Mouse (Mus musculus): ENCODE data around the gene Nudc. TPM values are rescaled to one million over a fixed set of nuclear protein-coding genes. Genes with fewer than 3 reads are reported as not detected.

The Nudc gene
- polyA plus RNA-seq, 1 experiment from 2014 or later: 288 TPM

DNA sequence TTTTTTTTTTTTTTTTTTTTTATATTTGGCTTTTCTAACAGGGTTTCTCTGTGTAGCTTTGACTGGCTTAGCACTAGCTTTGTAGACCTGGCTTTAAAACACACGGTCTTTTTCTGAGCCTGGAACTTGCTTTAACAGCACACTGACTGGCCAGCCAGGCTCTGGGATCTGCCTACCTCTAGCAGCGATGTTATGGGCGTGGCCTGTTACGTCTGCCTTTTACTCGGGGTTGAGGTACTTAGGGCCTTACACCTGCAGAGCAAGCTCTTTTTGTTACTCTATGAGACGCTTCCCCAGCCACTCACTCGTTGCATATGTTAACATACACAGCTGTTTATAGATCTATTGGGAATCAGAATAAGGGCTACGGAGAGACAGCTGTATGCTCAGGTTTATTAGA, 21.5 kb upstream of the Nudc start:
- H3K27me3 ChIP-seq (replicated peaks): no peaks in the 10 kb centered on the region
- H3K4me2 ChIP-seq (replicated peaks): no peak overlapping the region
- no peaks in the 10 kb centered on the region for H3K9me3 ChIP-seq
- H3K27ac ChIP-seq: no peak overlapping the region
- no peak for ATAC-seq
- H3K4me1 ChIP-seq (replicated peaks): 0 out of 2 replicates have a peak, but pooled peaks cover 4% of the 10 kb centered on the region
- 22% methylated on average over 8 of the region's 8 CpGs for WGBS
- H3K36me3 ChIP-seq: no peaks in the 10 kb centered on the region
- H3K4me3 ChIP-seq (replicated peaks): no peak overlapping the region
- H3K9ac ChIP-seq: no peak overlapping the region

- Histone ChIP-seq H3K4me3 (replicated peaks) (no peak overlapping the region), H3K4me2 (replicated peaks) (no peak overlapping the region), H3K9me3 (no peaks in the 10 kb centered on the region), H3K4me1 (replicated peaks) (no peaks in the 10 kb centered on the region), H3K9ac (no peak overlapping the region), H3K27ac (no peak overlapping the region), H3K36me3 (no peaks in the 10 kb centered on the region), H3K27me3 (replicated peaks) (no peaks in the 10 kb centered on the region)
- WGBS: 80% methylated on average over 11 of the region's 11 CpGs
- peak; percentile 59; the same call in 1 of the 2 replicates for ATAC-seq
Observed at GRCm38 (mm10) chr4:133563123-133563571, 17.4 kb upstream of the Nudc start.

DNA sequence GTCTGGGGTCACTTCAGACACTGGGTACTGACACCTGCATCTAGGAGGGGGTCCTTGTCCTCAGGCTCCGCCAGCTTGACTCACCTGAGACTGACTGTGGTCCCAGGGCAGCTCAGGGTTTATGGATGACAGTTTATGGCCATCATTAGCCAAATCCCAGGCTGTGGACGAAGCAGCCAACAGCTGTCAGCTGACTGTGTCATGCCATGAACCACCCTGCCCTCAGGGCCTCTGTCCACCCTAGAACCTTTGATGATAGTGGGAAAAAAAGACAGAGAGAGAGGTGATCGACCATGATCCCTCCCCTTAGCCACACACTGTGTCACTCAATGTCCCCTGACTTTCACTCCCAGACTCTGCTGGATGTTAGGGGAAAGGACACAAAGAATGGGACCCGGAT, 15.8 kb upstream of the Nudc start:
- no peak overlapping the region for H3K4me2 ChIP-seq (replicated peaks)
- ATAC-seq: no peak
- H3K9ac ChIP-seq: no peak overlapping the region
- 56% methylated on average over 4 of the region's 4 CpGs for WGBS
- H3K27me3 ChIP-seq (replicated peaks): no peaks in the 10 kb centered on the region
- H3K9me3 ChIP-seq: no peaks in the 10 kb centered on the region
- no peaks in the 10 kb centered on the region for H3K4me1 ChIP-seq (replicated peaks)
- H3K36me3 ChIP-seq: no peaks in the 10 kb centered on the region
- no peak overlapping the region for H3K4me3 ChIP-seq (replicated peaks)
- H3K27ac ChIP-seq: no peak overlapping the region

DNA sequence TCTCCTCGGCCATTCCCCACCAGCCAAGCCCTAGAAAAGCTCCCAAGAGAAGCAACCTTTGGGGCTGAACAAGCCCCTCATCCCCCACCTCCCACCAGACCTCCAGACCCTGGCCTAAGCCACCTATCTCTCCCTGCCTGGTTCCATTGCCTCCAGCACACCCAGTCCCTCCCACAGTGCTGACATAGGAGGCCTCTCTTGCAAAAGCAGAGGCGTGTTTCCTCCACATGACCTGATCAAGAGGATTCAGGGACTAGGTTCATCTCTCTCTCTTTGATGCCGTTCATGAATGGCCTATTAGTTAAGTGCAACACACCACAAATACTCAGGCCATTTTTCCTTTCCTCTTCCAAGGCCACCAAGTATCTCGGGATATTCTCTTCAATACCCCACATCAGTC, 14.1 kb upstream of the Nudc start:
- Histone ChIP-seq H3K9ac (no peak overlapping the region), H3K27me3 (replicated peaks) (no peaks in the 10 kb centered on the region), H3K4me1 (replicated peaks) (no peaks in the 10 kb centered on the region), H3K36me3 (no peaks in the 10 kb centered on the region), H3K9me3 (no peaks in the 10 kb centered on the region), H3K27ac (no peak overlapping the region), H3K4me2 (replicated peaks) (no peak overlapping the region), H3K4me3 (replicated peaks) (no peak overlapping the region)
- 78% methylated on average over 4 of the region's 4 CpGs for WGBS
- ATAC-seq: no peak

- Histone ChIP-seq H3K4me3 (replicated peaks) (no peak overlapping the region), H3K36me3 (no peaks in the 10 kb centered on the region), H3K27me3 (replicated peaks) (no peaks in the 10 kb centered on the region), H3K27ac (no peak overlapping the region), H3K9ac (no peak overlapping the region), H3K4me1 (replicated peaks) (no peaks in the 10 kb centered on the region; the same call in 1 of the 2 replicates), H3K9me3 (no peaks in the 10 kb centered on the region), H3K4me2 (replicated peaks) (no peak overlapping the region)
- 27% methylated on average over 10 of the region's 10 CpGs for WGBS
- ATAC-seq: peak; percentile 37
Observed at GRCm38 (mm10) chr4:133557041-133557717, 11.4 kb upstream of the Nudc start.

- H3K4me1 ChIP-seq (replicated peaks): no peaks in the 10 kb centered on the region; the same call in 1 of the 2 replicates
- H3K9me3 ChIP-seq: no peaks in the 10 kb centered on the region
- H3K4me2 ChIP-seq (replicated peaks): peak overlapping the region; percentile 49
- 61% methylated on average over 19 of the region's 19 CpGs for WGBS
- ATAC-seq: peak; percentile 3; the same call in 1 of the 2 replicates
- H3K36me3 ChIP-seq: no peaks in the 10 kb centered on the region
- H3K27ac ChIP-seq: peak overlapping the region; percentile 73
- H3K27me3 ChIP-seq (replicated peaks): no peaks in the 10 kb centered on the region
- H3K4me3 ChIP-seq (replicated peaks): peak overlapping the region; percentile 6; the same call in 1 of the 2 replicates
- H3K9ac ChIP-seq: peak overlapping the region; percentile 1; the same call in 1 of the 2 replicates
Observed at GRCm38 (mm10) chr4:133553448-133554330, 7.9 kb upstream of the Nudc start.

GRCm38 (mm10) chr4:133552768-133553447, 7.1 kb upstream of the Nudc start, which contains the start of gene Nr0b2:
Gene Nr0b2 (plus strand): TSS chr4:133553376.
- Histone ChIP-seq H3K4me3 (replicated peaks) (peak within 1 kb of the TSS; percentile 6; the same call in 1 of the 2 replicates), H3K9ac (peak within 1 kb of the TSS; percentile 1; the same call in 1 of the 2 replicates), H3K9me3 (no peaks in the 10 kb centered on the region), H3K4me1 (replicated peaks) (no peaks in the 10 kb centered on the region; the same call in 1 of the 2 replicates), H3K27ac (peak within 1 kb of the TSS; percentile 73), H3K27me3 (replicated peaks) (no peaks in the 10 kb centered on the region), H3K36me3 (no peaks in the 10 kb centered on the region), H3K4me2 (replicated peaks) (peak within 1 kb of the TSS; percentile 49)
- peak; percentile 92 for ATAC-seq
- 52% methylated on average over 10 of the region's 10 CpGs for WGBS

DNA sequence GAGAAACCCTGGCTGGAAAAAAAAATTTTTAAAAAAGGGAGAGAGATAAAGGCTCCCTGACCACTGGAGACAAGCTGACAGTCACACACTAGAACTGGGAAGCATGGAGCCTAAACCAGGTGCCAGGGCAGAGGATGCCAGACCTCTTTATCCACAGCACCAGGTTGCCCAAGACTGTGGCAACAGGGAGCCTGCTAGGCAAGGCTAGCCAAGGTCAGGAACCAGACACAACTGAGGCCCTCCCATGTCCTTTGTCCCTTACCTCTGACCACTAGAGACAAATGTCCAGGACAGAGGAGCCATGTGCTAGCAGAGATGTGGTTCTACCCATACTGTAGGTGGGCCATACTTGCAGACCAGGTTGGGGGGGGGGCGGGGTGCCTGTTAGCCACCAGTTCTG, 6.2 kb upstream of the Nudc start:
- Histone ChIP-seq H3K27me3 (replicated peaks) (no peaks in the 10 kb centered on the region), H3K4me1 (replicated peaks) (no peaks in the 10 kb centered on the region; the same call in 1 of the 2 replicates), H3K27ac (0 out of 2 replicates have a peak overlapping the region, but pooled peaks have one; percentile 73), H3K9me3 (no peaks in the 10 kb centered on the region), H3K9ac (no peak overlapping the region), H3K4me2 (replicated peaks) (no peak overlapping the region), H3K4me3 (replicated peaks) (no peak overlapping the region), H3K36me3 (no peaks in the 10 kb centered on the region)
- WGBS: 85% methylated on average over 1 of the region's 1 CpGs
- peak; percentile 5; the same call in 1 of the 2 replicates for ATAC-seq

DNA sequence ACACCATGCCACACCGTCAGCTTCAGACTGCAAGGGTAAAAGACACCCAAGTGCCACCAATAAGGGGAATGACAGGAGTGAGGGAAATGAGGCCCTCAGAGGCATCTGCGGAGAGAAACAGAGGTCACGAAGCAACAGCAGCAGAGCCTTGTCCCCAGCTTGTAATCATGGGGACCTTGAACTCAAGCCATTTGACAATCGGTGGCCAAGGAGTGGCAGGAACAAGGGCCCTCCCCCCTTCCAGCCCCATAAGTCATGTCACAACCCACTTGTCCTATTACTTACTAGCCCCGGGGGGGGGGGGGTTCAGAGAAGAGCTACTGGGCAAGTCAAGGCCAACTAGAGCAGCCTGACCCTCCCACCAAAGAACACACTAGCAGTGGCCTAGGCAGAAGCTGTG, 9.1 kb downstream of the Nudc start:
- no peak for ATAC-seq
- Histone ChIP-seq H3K4me1 (replicated peaks) (no peaks in the 10 kb centered on the region), H3K36me3 (peaks cover 48% of the 10 kb centered on the region), H3K9ac (no peak overlapping the region), H3K9me3 (no peaks in the 10 kb centered on the region), H3K4me2 (replicated peaks) (no peak overlapping the region), H3K27me3 (replicated peaks) (no peaks in the 10 kb centered on the region), H3K27ac (peak overlapping the region; percentile 41; the same call in 1 of the 2 replicates), H3K4me3 (replicated peaks) (no peak overlapping the region)
- 71% methylated on average over 5 of the region's 5 CpGs for whole genome bisulfite sequencing

DNA sequence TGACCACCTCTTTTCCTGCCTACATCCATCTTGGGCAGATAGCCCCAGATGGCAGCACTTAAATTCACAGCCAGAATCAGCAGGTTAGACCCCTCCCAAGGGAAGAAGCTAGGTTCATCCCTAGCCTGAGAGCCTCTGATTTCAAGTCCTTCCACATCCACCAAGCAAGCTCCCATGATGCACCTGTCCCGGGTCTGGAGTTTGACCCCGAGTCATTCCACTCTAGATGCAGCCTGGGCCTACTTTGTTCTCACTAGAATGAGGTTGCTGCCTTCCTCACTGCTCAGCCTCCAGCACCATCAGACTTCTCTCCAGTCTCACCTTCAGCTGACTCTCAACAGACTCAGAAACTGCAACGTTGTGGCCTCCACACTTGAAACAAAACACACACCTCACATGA, 9.7 kb downstream of the Nudc start:
- Histone ChIP-seq H3K36me3 (peaks cover 50% of the 10 kb centered on the region), H3K27ac (peak overlapping the region; percentile 41; the same call in 1 of the 2 replicates), H3K9ac (no peak overlapping the region), H3K4me2 (replicated peaks) (no peak overlapping the region), H3K9me3 (no peaks in the 10 kb centered on the region), H3K27me3 (replicated peaks) (no peaks in the 10 kb centered on the region), H3K4me3 (replicated peaks) (no peak overlapping the region), H3K4me1 (replicated peaks) (no peaks in the 10 kb centered on the region)
- no peak for ATAC-seq
- WGBS: 85% methylated on average over 3 of the region's 3 CpGs

GRCm38 (mm10) chr4:133532777-133533176, 13.0 kb downstream of the Nudc start:
- H3K36me3 ChIP-seq: peaks cover 40% of the 10 kb centered on the region
- no peaks in the 10 kb centered on the region for H3K27me3 ChIP-seq (replicated peaks)
- ATAC-seq: no peak
- 78% methylated on average over 3 of the region's 3 CpGs for WGBS
- no peak overlapping the region for H3K9ac ChIP-seq
- H3K4me3 ChIP-seq (replicated peaks): no peak overlapping the region
- H3K9me3 ChIP-seq: no peaks in the 10 kb centered on the region
- H3K27ac ChIP-seq: no peak overlapping the region
- H3K4me2 ChIP-seq (replicated peaks): no peak overlapping the region
- H3K4me1 ChIP-seq (replicated peaks): 0 out of 2 replicates have a peak, but pooled peaks cover 6% of the 10 kb centered on the region
